Mouse (Mus musculus) liver, embryonic 14.5 days (tissue): ENCODE data around the gene Pgap2.

Source experiments
- CTCF ChIP-seq: IDR thresholded peaks from 2 replicates; pipeline ENCODE4 v1.5.1; 2016; ENCODE audit warnings: antibody characterized with exemption, low read depth, control low read depth
- EP300 ChIP-seq: IDR thresholded peaks from 2 replicates; pipeline ENCODE4 v1.6.1; 2016; ENCODE audit warnings: antibody characterized with exemption, low read depth

DNA sequence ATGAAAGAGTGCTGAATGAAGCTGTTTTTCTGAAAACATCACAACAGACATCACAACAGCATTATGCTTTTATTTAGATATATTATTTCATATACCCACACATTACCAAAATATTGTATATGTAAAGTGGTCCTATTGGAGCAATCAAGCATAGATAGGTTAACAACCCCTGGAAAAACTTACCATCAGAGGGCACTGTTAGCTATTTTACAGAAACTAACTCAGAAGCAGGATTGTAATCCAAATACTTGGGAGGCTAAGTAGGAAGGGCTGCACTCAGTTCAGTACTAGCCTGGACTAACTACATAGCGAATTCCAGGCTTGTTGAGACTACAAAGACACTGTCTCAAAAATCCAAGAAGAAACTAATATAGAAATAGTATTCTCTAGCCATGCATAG, 17.7 kb upstream of the Pgap2 start:
- TF ChIP-seq CTCF: no peak
- TF ChIP-seq EP300: no peak
